In the genomic region with DNA sequence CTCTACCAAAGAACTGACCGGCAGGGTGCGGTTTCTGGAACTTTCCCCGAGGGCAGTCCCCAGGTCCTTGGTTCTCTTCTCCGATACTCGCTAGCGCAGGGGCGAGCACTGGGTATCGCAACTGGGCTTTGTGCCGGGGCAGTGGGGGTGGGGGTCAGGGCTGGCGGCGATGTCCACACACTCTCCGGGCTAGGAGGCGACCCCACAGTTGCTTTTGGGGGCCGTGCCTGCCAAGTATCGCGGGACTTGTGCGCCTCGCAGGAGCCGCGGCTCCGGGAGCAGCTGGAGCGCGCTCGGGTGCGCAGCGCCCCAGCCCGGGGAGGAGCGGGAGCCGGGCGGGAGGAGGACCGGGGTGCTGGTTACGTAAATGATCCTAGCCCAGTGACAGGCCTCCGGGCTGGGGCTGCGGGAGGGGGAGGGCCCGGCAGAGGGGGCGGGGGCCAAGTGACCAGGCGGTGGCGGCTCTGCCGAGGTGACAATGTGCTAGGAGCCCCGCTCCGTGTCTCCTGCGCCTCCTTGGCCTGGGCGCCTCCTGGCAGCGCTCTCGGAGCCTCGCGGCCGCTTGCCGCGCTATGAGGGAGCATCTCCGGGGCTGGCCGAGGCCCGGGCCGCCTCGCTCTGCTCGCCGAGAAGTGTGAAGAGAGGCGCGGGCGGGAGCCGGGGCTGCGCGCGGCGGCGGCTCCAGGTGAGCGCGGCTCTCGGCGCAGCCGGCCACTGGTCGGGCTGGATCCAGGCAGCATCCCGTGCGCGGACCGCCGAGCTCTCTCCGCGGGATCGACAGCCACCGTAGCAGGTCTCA, we compare ENCODE assay signal across 7 mouse cellular contexts. TPM values are rescaled to one million over a fixed set of nuclear protein-coding genes. Genes with fewer than 3 reads are reported as not detected.
A peak's percentile ranks its signal among the peaks of the same experiment; 100 is the strongest.
DNase-seq lines count a peak whose midpoint lies in the region; ATAC-seq and TF ChIP-seq lines count a peak whose summit lies in the region.

A gene (plus strand): TSS at position 381 of the 799 bp plus-strand sequence.

- H3K36me3 ChIP-seq in G1E (replicated peaks) = no peaks in the 10 kb centered on the region
- no peaks in the 10 kb centered on the region for H3K36me3 ChIP-seq in embryonic facial prominence, embryonic 13.5 days
- no peaks in the 10 kb centered on the region for H3K36me3 ChIP-seq in intestine, embryonic 14.5 days (ENCODE audit: control insufficient read depth, insufficient read depth, low read length)
- H3K36me3 ChIP-seq in neural tube, embryonic 12.5 days = no peaks in the 10 kb centered on the region

- DNase-seq in G1E (ENCODE audit: low spot score) = peak; percentile 1
- peak; percentile 1 for DNase-seq in adrenal gland, adult 8-10 months
- peak; percentile 73 for DNase-seq in intestine, embryonic 14.5 days (ENCODE audit: low spot score)
- DNase-seq in liver = peak; percentile 3

- TF ChIP-seq CTCF in G1E (IDR thresholded peaks at IDR 0.05; ENCODE audit: low read depth, low read length) = no peak

- no peaks in the 10 kb centered on the region for H3K27me3 ChIP-seq in G1E (ENCODE audit: insufficient read depth, low read length)
- peaks cover 49% of the 10 kb centered on the region for H3K27me3 ChIP-seq in embryonic facial prominence, embryonic 13.5 days
- peaks cover 50% of the 10 kb centered on the region for H3K27me3 ChIP-seq in intestine, embryonic 14.5 days (replicated peaks; ENCODE audit: control insufficient read depth, insufficient read depth, low read length)
- peaks cover 13% of the 10 kb centered on the region for H3K27me3 ChIP-seq in neural tube, embryonic 12.5 days (replicated peaks)

- under 1% methylated on average over 71 of the region's 81 CpGs for WGBS in embryonic facial prominence, embryonic 13.5 days
- WGBS in intestine, embryonic 14.5 days = under 1% methylated on average over 76 of the region's 81 CpGs
- under 1% methylated on average over 75 of the region's 81 CpGs for WGBS in neural tube, embryonic 12.5 days

- no peak for ATAC-seq in G1E (ENCODE audit: extremely low read depth, insufficient number of reproducible peaks, low FRiP score, poor library complexity, severe bottlenecking)
- ATAC-seq in embryonic facial prominence, embryonic 13.5 days (ENCODE audit: insufficient number of reproducible peaks, insufficient read depth, low FRiP score, low TSS enrichment, low read depth) = peak; percentile 76
- peak; percentile 87 for ATAC-seq in intestine, embryonic 14.5 days (replicated peaks; ENCODE audit: low FRiP score, low TSS enrichment, low read depth)
- ATAC-seq in neural tube, embryonic 12.5 days (ENCODE audit: low FRiP score, low read depth) = peak; percentile 91
- no peak for ATAC-seq in activated CD4-positive, CD25-positive, alpha-beta regulatory T cell, adult 4 months

- H3K9me3 ChIP-seq in G1E (replicated peaks) = peaks cover 24% of the 10 kb centered on the region
- H3K9me3 ChIP-seq in embryonic facial prominence, embryonic 13.5 days = no peaks in the 10 kb centered on the region
- H3K9me3 ChIP-seq in intestine, embryonic 14.5 days (ENCODE audit: control insufficient read depth, low read length) = no peaks in the 10 kb centered on the region
- H3K9me3 ChIP-seq in neural tube, embryonic 12.5 days = no peaks in the 10 kb centered on the region

- H3K4me3 ChIP-seq in G1E (ENCODE audit: low read depth, low read length) = no peak within 1 kb of the TSS
- peak within 1 kb of the TSS; percentile 58 for H3K4me3 ChIP-seq in embryonic facial prominence, embryonic 13.5 days
- peak within 1 kb of the TSS; percentile 43 for H3K4me3 ChIP-seq in intestine, embryonic 14.5 days (ENCODE audit: low read depth, low read length)
- H3K4me3 ChIP-seq in neural tube, embryonic 12.5 days = peak within 1 kb of the TSS; percentile 63

- peak within 1 kb of the TSS; percentile 94 for H3K4me2 ChIP-seq in embryonic facial prominence, embryonic 13.5 days
- peak within 1 kb of the TSS; percentile 79 for H3K4me2 ChIP-seq in intestine, embryonic 14.5 days (ENCODE audit: low read length)
- H3K4me2 ChIP-seq in neural tube, embryonic 12.5 days (replicated peaks) = peak within 1 kb of the TSS; percentile 95

- H3K9ac ChIP-seq in embryonic facial prominence, embryonic 13.5 days = peak within 1 kb of the TSS; percentile 59
- H3K9ac ChIP-seq in intestine, embryonic 14.5 days (ENCODE audit: low read length) = no peak within 1 kb of the TSS
- H3K9ac ChIP-seq in neural tube, embryonic 12.5 days = peak within 1 kb of the TSS; percentile 70

- H3K27ac ChIP-seq in embryonic facial prominence, embryonic 13.5 days = no peak within 1 kb of the TSS
- no peak within 1 kb of the TSS for H3K27ac ChIP-seq in intestine, embryonic 14.5 days (ENCODE audit: low read depth)
- H3K27ac ChIP-seq in neural tube, embryonic 12.5 days = peak within 1 kb of the TSS; percentile 42; the same call in 1 of the 2 replicates

- no peaks in the 10 kb centered on the region for H3K4me1 ChIP-seq in G1E (ENCODE audit: insufficient read depth, low read depth, low read length)
- peaks cover 13% of the 10 kb centered on the region for H3K4me1 ChIP-seq in embryonic facial prominence, embryonic 13.5 days
- no peaks in the 10 kb centered on the region; the same call in 1 of the 2 replicates for H3K4me1 ChIP-seq in intestine, embryonic 14.5 days (replicated peaks; ENCODE audit: control insufficient read depth, insufficient read depth, low read length)
- peaks cover 12% of the 10 kb centered on the region for H3K4me1 ChIP-seq in neural tube, embryonic 12.5 days

RNA-seq across cellular contexts. Expression of the gene that starts here (rescaled TPM):
- not detected in 2 replicates for total RNA-seq in G1E (2014; fragmentation: Nextera tagmentation)
- under 0.01 and 0.05 TPM in 2 replicates for total RNA-seq in G1E (2017)
- polyA plus RNA-seq in G1E (2012) = not detected in 2 replicates
- under 1 TPM; 0.22 to 0.59 (median 0.32) TPM for total RNA-seq in adrenal gland, adult 8-10 months (2022)
- 3.0 and 4.6 TPM in 2 replicates for polyA plus RNA-seq in embryonic facial prominence, embryonic 13.5 days (2015; fragmentation: Nextera tagmentation; extraction: Ambion mirVana)
- polyA plus RNA-seq in intestine, embryonic 14.5 days (2014; fragmentation: Nextera tagmentation; extraction: Ambion mirVana) = 0.52 and 0.72 TPM in 2 replicates
- 8.5 and 9.2 TPM in 2 replicates for polyA plus RNA-seq in neural tube, embryonic 12.5 days (2016; fragmentation: Nextera tagmentation; extraction: Ambion mirVana)
- polyA plus RNA-seq in activated CD4-positive, CD25-positive, alpha-beta regulatory T cell, adult 4 months (2017; shearing (Covaris generic)) = under 1 TPM in 1 of 2 experiments, not detected in 1; 0.08 TPM

Comparison
In these comparisons a context has a peak if more than half of its experiments do, and no peak if none do; other contexts are left out.
1. Peak in DNase-seq in G1E; RNA of the gene not detected or under 1 TPM.
2. Peak in DNase-seq in adrenal gland, adult 8-10 months; RNA of the gene not detected or under 1 TPM.
3. Peak in DNase-seq, ATAC-seq, H3K4me3 ChIP-seq and H3K4me2 ChIP-seq in intestine, embryonic 14.5 days; RNA of the gene not detected or under 1 TPM.
4. ATAC-seq: peak in embryonic facial prominence, embryonic 13.5 days (single experiment) and neural tube, embryonic 12.5 days (single experiment); none in G1E (single experiment) and activated CD4-positive, CD25-positive, alpha-beta regulatory T cell, adult 4 months (single experiment).
5. DNase-seq: peak in every context shown above with its lines; median percentile 73 in intestine, embryonic 14.5 days; 3 in liver; 1 in G1E; 1 in adrenal gland, adult 8-10 months.
6. Peak in every context shown above with its lines, with median percentiles within 50 percentile points of each other: H3K4me2 ChIP-seq.